Mouse (Mus musculus): Measurements from ENCODE around the gene Skil.
A peak's percentile ranks its signal among the peaks of the same experiment; 100 is the strongest.

The Skil gene

GRCm38 (mm10) chr3:31083507-31084245 lies 11.2 kb upstream of the Skil start:
- DNase-seq (ENCODE audit: low spot score): peak; percentile 46

GRCm38 (mm10) chr3:31085000-31085399 lies 9.9 kb upstream of the Skil start:
- DNase-seq (ENCODE audit: low spot score): no peak

DNA sequence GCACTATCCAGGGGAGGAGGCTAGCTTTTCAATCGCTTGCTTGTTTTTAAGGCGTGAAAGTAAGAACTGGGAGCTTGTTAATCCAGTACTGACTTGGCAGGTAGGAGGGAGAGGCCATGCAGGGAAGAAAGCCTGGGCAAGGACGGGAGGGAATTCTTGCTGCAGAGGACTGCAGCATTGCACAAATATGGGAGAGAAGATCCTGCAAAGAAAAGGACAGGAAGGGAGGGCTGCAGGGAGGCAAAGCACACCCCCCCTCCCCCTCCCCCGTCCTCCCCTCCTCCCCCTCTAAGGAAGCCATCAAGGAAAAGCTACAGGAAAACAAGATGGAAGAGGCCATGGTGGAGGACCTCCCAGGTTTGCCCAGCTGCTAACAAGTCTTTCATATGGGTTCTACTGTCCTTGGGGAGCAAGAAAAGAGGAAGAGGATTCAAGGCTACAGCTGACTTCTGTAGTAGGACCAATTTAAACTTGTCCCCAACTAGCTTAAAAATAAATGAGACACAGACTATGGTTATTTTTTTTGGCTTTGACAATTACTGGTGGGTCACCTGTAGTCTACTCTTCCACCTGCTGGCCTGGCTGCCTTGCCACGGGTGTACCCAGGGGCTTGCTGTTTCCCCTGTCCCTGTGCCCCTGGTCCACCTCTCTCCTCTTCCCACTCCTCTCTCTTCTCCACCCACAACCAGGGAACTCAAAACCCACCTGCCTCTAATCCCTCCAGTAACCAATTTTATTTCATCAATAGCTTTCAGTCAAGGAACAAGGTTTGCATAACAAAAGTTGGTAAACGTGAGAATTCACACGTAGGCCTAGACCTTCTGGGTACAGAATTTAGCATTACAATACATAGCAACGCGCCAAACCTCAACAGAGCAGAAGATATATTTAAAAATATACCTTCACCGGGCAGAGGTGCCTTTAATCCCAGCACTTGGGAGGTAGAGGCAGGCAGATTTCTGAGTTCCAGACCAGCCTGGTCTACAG lies 5.8 kb upstream of the Skil start:
- DNase-seq (ENCODE audit: low spot score): no peak

GRCm38 (mm10) chr3:31089956-31090355 lies 4.9 kb upstream of the Skil start:
- no peak for DNase-seq (ENCODE audit: low spot score)

DNA sequence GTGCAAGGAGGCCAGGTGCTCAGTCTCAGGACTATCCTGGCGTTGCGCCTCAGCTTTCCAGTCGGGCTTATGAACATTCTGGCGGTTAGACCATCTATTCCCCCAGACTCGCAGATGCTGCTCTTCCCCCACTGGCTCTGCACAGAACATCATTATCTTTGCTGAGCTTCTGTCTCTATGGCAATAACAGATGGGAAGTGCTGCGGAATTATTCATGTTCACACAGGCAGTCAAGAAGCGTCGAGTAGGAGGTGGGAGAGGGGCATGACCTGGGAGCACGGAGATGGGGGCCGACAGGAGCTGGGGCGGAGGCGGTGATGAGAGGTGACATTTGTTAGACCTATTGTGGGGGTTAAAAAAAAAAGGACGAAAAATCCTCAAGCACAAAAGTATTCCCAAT lies 1.7 kb upstream of the Skil start:
- DNase-seq (ENCODE audit: low spot score): no peak

DNA sequence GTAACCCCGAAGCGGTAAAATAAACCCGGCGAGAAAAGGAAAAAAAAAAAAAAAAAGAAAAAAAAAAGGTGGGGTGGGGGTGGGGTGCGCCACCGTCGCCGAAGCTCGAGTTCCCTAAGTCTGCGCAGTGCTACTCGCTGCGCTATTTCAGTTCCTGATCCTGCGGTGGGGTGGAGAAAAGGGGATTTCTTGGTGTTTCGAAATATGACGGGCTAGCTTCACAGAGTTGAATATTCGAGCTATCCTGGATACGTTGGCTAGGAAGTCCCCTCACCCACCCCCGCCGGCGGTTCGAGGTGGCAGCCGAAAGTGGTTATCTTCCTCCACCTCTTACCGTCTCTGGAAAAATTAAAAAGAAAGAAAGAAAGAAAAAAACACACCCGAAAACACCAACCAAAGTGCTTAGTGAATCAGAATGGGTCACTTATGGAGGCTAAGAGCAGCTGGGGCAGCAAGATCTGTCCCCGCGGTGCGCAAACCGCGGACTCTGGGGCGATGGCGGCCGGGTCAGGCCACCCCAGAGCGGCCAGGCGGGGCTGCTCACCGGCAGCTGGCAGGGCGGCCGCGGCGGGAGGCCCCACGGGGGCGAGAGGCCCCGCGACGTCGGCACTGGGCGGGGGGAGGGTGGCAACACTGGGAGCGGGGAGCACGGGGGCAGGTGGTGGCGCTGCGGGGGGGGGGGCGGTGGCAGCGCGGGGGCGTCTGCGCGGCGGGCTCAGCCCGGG lies 1.1 kb upstream of the Skil start:
- peak; percentile 78 for DNase-seq (ENCODE audit: low spot score)

DNA sequence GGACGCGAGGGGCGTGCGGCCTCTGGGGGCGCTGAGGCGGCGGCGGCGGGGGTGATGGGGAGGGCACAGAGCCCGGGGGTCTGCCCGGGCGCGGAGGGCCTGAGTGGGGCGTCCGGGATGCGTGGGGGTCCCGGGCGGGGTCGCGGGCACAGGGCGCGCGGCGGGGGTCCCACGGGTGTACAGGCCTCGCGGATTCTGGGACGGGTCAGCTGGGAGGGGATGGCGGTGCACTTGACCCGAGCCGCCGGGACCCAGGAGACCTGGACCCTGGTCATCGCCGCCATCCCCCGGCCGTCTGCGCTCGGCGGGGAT lies 277 bp downstream of the Skil start:
- no peak for DNase-seq (ENCODE audit: low spot score)

GRCm38 (mm10) chr3:31095491-31096154 lies 765 bp downstream of the Skil start:
- peak; percentile 65 for DNase-seq (ENCODE audit: low spot score)

DNA sequence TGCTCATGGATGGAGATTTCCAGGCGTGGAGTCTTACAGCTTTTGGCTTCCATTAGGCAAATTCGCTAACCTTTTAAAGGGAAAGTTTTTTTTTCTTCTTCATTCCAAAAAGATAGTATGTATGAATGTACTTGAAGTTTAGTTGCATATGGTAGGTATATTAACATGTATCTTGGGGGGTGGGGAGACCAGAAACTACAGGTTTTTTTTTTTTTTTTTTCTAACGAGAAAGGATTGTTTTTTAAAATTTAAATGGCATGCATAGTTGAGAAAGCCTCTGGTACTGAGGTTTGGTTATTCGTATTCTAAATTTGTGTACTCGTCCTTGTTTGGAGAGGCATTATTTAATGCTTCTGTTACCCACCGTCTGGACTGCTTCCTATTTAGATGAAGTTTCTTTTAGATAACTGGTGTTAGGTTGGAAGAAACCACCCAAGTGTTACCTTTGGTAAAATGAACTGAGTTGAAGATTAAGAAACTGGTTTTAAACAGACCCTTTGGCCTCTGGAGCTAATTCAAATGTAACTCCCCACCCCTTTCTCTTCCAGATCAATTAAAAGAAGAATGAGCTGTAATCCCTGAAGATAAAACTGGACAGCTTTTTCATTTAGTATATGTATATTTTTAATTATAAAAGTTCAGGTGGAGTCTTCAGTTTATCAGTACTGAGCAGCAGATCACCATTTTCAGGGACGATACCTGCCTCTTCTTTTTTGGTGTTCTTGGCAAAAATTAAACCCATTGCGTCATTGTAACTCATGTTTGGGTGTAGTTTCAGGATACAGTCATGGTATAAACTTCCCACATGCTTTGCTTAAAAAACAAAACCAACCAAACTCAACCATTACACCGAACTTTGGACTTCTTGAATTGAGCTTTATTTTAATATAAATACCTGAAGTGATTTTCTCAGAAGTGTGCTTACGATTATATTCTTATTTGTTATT lies 1.6 kb downstream of the Skil start:
- DNase-seq (ENCODE audit: low spot score): no peak

DNA sequence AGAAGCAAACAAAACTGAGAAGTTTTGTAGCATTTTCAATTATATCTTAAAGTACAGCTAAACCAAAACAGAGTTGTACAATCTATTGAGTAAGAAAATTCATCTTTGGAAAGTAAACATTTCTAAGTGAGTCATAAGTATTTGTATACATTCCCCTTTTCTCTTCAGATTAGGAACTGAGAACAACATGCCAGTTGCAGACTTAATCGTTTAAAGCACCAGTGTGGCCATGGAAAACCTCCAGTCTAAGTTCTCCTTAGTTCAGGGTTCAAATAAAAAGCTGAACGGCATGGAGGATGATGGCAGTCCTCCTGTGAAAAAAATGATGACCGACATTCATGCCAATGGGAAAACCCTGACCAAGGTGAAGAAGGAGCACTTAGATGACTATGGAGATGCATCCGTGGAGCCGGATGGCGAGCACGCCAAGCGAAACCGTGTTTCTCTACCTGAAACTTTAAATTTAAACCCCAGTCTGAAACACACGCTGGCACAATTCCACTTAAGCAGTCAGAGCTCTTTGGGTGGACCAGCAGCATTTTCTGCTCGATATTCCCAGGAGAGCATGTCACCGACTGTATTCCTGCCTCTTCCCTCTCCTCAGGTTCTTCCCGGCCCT lies 2.4 kb downstream of the Skil start:
- no peak for DNase-seq (ENCODE audit: low spot score)

DNA sequence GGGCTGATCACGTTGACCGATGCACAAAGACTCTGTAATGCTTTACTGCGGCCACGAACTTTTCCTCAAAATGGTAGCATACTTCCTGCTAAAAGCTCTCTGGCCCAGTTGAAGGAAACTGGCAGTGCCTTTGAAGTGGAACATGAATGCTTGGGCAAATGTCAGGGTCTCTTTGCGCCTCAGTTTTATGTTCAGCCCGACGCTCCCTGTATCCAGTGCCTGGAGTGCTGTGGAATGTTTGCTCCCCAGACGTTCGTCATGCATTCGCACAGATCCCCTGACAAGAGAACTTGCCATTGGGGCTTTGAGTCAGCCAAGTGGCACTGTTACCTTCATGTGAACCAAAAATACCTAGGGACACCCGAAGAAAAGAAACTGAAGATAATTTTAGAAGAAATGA lies 3.1 kb downstream of the Skil start:
- DNase-seq (ENCODE audit: low spot score): no peak

- no peak for DNase-seq (ENCODE audit: low spot score)
Observed at GRCm38 (mm10) chr3:31098556-31098955, 3.7 kb downstream of the Skil start.

DNA sequence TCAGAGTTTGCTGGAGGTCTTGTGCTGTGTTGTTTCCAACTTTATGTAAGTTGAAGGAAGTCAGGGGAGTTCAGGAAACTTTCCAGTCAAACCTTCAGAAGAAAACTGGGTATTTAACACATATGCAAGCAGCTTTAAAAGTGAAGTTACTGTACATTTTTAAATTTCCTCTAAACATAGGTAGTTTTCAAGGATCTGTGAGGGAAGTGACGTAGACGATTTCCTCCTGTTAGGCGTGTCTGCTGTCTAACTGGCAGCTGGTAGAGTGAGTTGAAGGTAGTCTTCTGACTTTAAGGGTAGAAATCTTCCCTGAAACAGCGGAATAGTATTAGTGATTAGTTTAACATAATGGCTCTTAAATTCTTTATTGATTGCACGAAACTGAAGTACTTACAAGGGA lies 5.2 kb downstream of the Skil start:
- DNase-seq (ENCODE audit: low spot score): no peak

DNA sequence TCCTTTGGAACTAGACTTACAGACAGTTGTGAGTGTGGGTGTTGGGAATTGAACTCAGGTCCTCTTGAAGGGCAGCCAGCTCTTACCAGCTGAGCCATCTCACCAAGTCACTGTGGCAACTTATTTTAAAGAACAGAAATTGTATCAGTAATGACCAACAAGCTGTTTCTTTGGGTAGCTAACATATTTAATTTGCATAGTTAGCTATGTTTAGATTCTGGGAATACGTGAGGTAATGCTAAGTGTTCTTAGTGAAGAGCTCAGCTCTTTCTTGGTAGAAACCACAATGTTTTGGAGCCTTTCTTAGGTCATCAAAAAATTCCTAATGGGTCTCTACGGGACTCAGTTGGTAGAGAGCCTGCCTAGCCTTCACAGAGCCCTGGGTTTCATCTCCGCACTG lies 5.9 kb downstream of the Skil start:
- DNase-seq (ENCODE audit: low spot score): no peak

DNA sequence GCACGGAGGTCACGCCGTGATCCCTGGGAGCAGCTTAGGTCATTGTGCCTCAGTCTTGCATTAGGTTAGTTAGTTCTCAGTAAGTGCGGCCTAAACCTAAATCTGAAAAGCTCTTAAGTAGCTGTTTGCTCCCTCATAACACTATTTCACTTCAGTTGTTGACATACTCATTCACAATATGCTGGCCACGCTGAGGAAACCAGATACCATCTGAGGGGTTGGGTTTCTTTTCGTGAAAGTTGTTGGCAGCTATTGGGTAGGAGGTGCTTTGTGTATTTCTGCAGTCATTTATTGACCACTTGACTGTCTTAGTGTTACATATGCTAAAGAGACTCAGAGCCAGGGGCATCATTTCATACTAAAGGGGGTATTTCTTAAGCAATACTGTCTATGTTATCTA lies 10.1 kb downstream of the Skil start:
- peak; percentile 49 for DNase-seq (ENCODE audit: low spot score)

DNA sequence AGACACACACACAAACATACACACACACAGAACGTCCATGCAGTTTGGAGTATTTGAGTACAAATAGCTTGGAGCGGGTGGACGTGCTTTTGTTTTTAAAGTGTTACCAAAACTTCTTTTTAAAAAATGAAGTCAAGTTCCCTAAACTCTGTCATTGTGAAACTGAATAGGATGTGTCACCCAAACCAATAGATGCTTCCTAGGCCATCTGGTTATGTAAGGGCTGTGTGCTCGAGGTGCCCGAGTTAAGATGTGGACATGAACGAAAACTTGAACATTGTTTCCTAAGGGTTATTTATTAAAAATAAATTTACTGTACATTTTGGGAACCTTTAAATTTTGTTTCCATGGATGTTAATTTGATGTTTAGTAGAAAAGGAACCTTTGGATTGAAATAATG lies 11.7 kb downstream of the Skil start:
- no peak for DNase-seq (ENCODE audit: low spot score)

GRCm38 (mm10) chr3:31107674-31108073 lies 12.8 kb downstream of the Skil start:
- DNase-seq (ENCODE audit: low spot score): peak; percentile 80

GRCm38 (mm10) chr3:31109108-31109507 lies 14.2 kb downstream of the Skil start:
- peak; percentile 45 for DNase-seq (ENCODE audit: low spot score)

DNA sequence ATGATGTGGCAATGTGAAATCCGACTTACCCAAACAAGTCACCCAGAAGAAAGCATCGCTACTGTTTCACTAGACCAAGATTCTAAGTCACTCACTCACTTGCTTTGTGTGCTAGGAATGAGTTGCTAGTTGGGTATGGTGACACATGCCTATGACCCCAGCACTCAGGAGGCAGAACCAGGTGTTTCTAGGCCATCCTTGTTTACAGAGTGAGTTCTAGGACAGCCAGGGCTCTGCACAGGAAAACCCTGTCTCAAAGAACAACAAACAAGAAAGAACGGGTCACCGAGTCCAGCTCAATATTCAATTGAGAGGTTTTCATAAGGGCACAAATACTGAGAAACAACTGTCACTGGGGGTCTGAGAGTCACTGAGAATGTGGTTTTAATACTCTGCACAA lies 28.2 kb downstream of the Skil start:
- no peak for DNase-seq (ENCODE audit: low spot score)

DNA sequence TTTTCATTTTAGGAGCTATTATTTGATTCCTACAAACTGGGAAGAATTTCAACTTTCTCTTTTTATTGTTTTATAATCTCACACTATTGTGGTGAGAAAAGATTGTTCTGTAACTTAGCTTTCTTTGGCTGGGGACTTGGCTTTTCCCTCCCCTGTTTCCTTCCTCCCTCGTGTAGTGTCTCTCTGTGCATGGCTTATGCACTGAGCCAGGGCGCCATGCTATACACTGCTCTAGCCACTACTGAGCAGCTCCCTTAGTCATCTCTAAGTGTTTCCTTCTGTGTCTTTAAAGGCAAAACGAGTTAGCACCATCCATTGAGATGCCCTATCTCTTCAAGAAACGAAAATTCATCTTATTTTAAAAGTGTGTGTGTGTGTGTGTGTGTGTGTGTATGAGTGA lies 31.4 kb downstream of the Skil start:
- DNase-seq (ENCODE audit: low spot score): no peak

DNA sequence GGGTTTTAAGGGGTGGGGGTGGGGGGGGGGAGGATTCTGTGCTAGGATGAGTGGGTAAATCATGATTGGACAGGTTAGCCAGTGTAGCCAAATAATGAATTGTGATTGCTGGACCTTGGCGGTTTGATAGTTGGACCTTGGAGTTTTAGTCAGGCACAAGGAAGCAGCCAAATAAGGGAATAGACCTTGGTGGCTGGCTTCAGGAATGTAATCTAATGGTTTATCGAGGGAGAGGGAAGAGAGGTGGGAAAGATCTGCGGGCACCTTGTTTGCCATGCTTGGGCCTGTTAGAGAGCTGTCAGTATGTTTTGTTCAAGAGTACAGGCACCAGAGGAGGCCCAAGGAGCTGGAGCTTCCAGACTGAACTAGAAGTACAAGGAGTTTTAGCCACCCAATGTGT lies 32.0 kb downstream of the Skil start:
- DNase-seq (ENCODE audit: low spot score): no peak

Data from adipocyte (in vitro differentiated cells).